Mouse (Mus musculus): ENCODE data around the gene Crygs. TPM values are rescaled to one million over a fixed set of nuclear protein-coding genes. Genes with fewer than 3 reads are reported as not detected.
"Not testable (repeated sequence)": the region's sequence is repeated elsewhere in the genome, so short reads cannot be mapped to it uniquely, and the experiment has no call there.

Crygs gene
- polyA plus RNA-seq, 1 experiment = 0.53 TPM

- no peaks in the 10 kb centered on the region for H3K4me1 ChIP-seq (ENCODE audit: control insufficient read depth, insufficient read depth, low read length)
- TF ChIP-seq POLR2A (IDR thresholded peaks at IDR 0.05; ENCODE audit: low read depth, low read length) (no peak), CTCF (conservative IDR thresholded peaks at IDR 0.05; ENCODE audit: insufficient read depth, insufficient read length, low read depth, low read length) (no peak)
- no peak for DNase-seq
- H3K27ac ChIP-seq (ENCODE audit: insufficient read depth, low read depth, low read length) = no peak overlapping the region
- WGBS = 37% methylated on average over 2 of the region's 2 CpGs
- H3K4me3 ChIP-seq (ENCODE audit: insufficient read depth, low read depth, low read length) = no peak overlapping the region
- H3K27me3 ChIP-seq (replicated peaks; ENCODE audit: control insufficient read depth, insufficient read depth, low read length) = no peaks in the 10 kb centered on the region
- no peaks in the 10 kb centered on the region for H3K36me3 ChIP-seq (ENCODE audit: control insufficient read depth, insufficient read depth, low read length)
These were observed 20.1 kb downstream of the Crygs start for GRCm38 (mm10) chr16:22791235-22791634.

- H3K36me3 ChIP-seq (ENCODE audit: control insufficient read depth, insufficient read depth, low read length) = no peaks in the 10 kb centered on the region
- H3K27me3 ChIP-seq (replicated peaks; ENCODE audit: control insufficient read depth, insufficient read depth, low read length) = no peaks in the 10 kb centered on the region
- no peak overlapping the region for H3K27ac ChIP-seq (ENCODE audit: insufficient read depth, low read depth, low read length)
- DNase-seq = no peak
- TF ChIP-seq CTCF (conservative IDR thresholded peaks at IDR 0.05; ENCODE audit: insufficient read depth, insufficient read length, low read depth, low read length) (no peak), POLR2A (IDR thresholded peaks at IDR 0.05; ENCODE audit: low read depth, low read length) (no peak)
- 53% methylated on average over 10 of the region's 10 CpGs for WGBS
- H3K4me3 ChIP-seq (ENCODE audit: insufficient read depth, low read depth, low read length) = no peak overlapping the region
- H3K4me1 ChIP-seq (ENCODE audit: control insufficient read depth, insufficient read depth, low read length) = no peaks in the 10 kb centered on the region
These were observed 21.4 kb downstream of the Crygs start for GRCm38 (mm10) chr16:22789908-22790367.

- 81% methylated on average over 5 of the region's 5 CpGs for WGBS
- Histone ChIP-seq H3K36me3 (ENCODE audit: control insufficient read depth, insufficient read depth, low read length) (no peaks in the 10 kb centered on the region), H3K4me3 (ENCODE audit: insufficient read depth, low read depth, low read length) (no peak overlapping the region), H3K27ac (ENCODE audit: insufficient read depth, low read depth, low read length) (no peak overlapping the region), H3K27me3 (replicated peaks; ENCODE audit: control insufficient read depth, insufficient read depth, low read length) (no peaks in the 10 kb centered on the region), H3K4me1 (ENCODE audit: control insufficient read depth, insufficient read depth, low read length) (no peaks in the 10 kb centered on the region)
- TF ChIP-seq POLR2A (IDR thresholded peaks at IDR 0.05; ENCODE audit: low read depth, low read length) (no peak), CTCF (conservative IDR thresholded peaks at IDR 0.05; ENCODE audit: insufficient read depth, insufficient read length, low read depth, low read length) (no peak)
- DNase-seq = no peak
These were observed 28.7 kb downstream of the Crygs start for GRCm38 (mm10) chr16:22782686-22783085.

GRCm38 (mm10) chr16:22779228-22779835 is 32.0 kb downstream of the Crygs start:
- TF ChIP-seq CTCF (conservative IDR thresholded peaks at IDR 0.05; ENCODE audit: insufficient read depth, insufficient read length, low read depth, low read length) (no peak), POLR2A (IDR thresholded peaks at IDR 0.05; ENCODE audit: low read depth, low read length) (no peak)
- WGBS = 91% methylated on average over 3 of the region's 3 CpGs
- no peak overlapping the region for H3K4me3 ChIP-seq (ENCODE audit: insufficient read depth, low read depth, low read length)
- no peaks in the 10 kb centered on the region for H3K36me3 ChIP-seq (ENCODE audit: control insufficient read depth, insufficient read depth, low read length)
- H3K4me1 ChIP-seq (ENCODE audit: control insufficient read depth, insufficient read depth, low read length) = no peaks in the 10 kb centered on the region
- no peak overlapping the region for H3K27ac ChIP-seq (ENCODE audit: insufficient read depth, low read depth, low read length)
- DNase-seq = no peak
- H3K27me3 ChIP-seq (replicated peaks; ENCODE audit: control insufficient read depth, insufficient read depth, low read length) = no peaks in the 10 kb centered on the region

- H3K27me3 ChIP-seq (replicated peaks; ENCODE audit: control insufficient read depth, insufficient read depth, low read length); H3K4me3 ChIP-seq (ENCODE audit: insufficient read depth, low read depth, low read length); DNase-seq; H3K36me3 ChIP-seq (ENCODE audit: control insufficient read depth, insufficient read depth, low read length); H3K4me1 ChIP-seq (ENCODE audit: control insufficient read depth, insufficient read depth, low read length); H3K27ac ChIP-seq (ENCODE audit: insufficient read depth, low read depth, low read length): not testable (repeated sequence)
- 90% methylated on average over 12 of the region's 12 CpGs for WGBS
These were observed 33.1 kb downstream of the Crygs start for GRCm38 (mm10) chr16:22778296-22778695.

- TF ChIP-seq POLR2A (IDR thresholded peaks at IDR 0.05; ENCODE audit: low read depth, low read length) = no peak
- no peak for TF ChIP-seq CTCF (conservative IDR thresholded peaks at IDR 0.05; ENCODE audit: insufficient read depth, insufficient read length, low read depth, low read length)
- no peak overlapping the region for H3K4me3 ChIP-seq (ENCODE audit: insufficient read depth, low read depth, low read length)
- H3K27ac ChIP-seq (ENCODE audit: insufficient read depth, low read depth, low read length) = no peak overlapping the region
- no peak for DNase-seq
- WGBS = 83% methylated on average over 5 of the region's 5 CpGs
- no peaks in the 10 kb centered on the region for H3K36me3 ChIP-seq (ENCODE audit: control insufficient read depth, insufficient read depth, low read length)
- H3K27me3 ChIP-seq (replicated peaks; ENCODE audit: control insufficient read depth, insufficient read depth, low read length) = no peaks in the 10 kb centered on the region
- no peaks in the 10 kb centered on the region for H3K4me1 ChIP-seq (ENCODE audit: control insufficient read depth, insufficient read depth, low read length)
These were observed 35.8 kb downstream of the Crygs start for GRCm38 (mm10) chr16:22775471-22775985.

GRCm38 (mm10) chr16:22768661-22769060 is 42.7 kb downstream of the Crygs start:
- no peaks in the 10 kb centered on the region for H3K27me3 ChIP-seq (replicated peaks; ENCODE audit: control insufficient read depth, insufficient read depth, low read length)
- H3K4me3 ChIP-seq (ENCODE audit: insufficient read depth, low read depth, low read length) = no peak overlapping the region
- WGBS = 87% methylated on average over 8 of the region's 8 CpGs
- DNase-seq = no peak
- no peak overlapping the region for H3K27ac ChIP-seq (ENCODE audit: insufficient read depth, low read depth, low read length)
- no peaks in the 10 kb centered on the region for H3K4me1 ChIP-seq (ENCODE audit: control insufficient read depth, insufficient read depth, low read length)
- TF ChIP-seq POLR2A (IDR thresholded peaks at IDR 0.05; ENCODE audit: low read depth, low read length) = no peak
- TF ChIP-seq CTCF (conservative IDR thresholded peaks at IDR 0.05; ENCODE audit: insufficient read depth, insufficient read length, low read depth, low read length) = no peak
- no peaks in the 10 kb centered on the region for H3K36me3 ChIP-seq (ENCODE audit: control insufficient read depth, insufficient read depth, low read length)
